Mouse (Mus musculus): ENCODE measurements around the gene Kdm2a. TPM values are rescaled to one million over a fixed set of nuclear protein-coding genes. Genes with fewer than 3 reads are reported as not detected.

The Kdm2a gene
- polyA plus RNA-seq, 1 experiment from 2014 or later = 69.6 TPM

DNA sequence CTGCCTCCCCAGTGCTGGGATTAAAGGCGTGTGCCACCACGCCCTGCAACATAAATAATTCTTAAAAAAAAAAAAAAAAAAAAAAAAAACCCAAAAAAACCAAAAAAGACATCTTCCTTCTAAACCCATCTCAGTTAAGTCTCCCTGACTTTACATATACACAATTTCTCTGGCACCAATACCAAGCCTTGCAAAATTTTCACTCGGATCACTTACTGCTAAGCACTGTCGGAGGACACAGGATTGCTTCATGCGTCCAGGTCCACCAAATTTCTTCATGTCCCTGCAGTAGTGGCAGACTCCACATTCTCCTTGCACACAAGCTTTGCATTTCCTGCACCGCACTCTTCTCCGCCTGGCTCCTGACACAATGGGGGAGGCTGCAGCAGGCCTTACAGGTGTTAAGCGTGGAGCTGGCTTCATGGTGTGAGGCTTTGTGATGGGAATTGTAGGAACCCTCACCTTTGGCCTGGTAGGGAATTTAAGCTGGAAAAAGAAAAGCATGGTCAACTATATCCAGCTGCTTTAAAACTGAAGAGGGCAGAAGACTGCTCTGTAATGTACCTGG lies 69.3 kb downstream of the Kdm2a start:
- Histone ChIP-seq H3K4me3 (ENCODE audit: low read length) (no peak overlapping the region), H3K9ac (ENCODE audit: low read depth, low read length) (no peak overlapping the region), H3K4me2 (replicated peaks; ENCODE audit: low read depth, low read length) (no peak overlapping the region), H3K27ac (ENCODE audit: low read depth, low read length) (no peak overlapping the region), H3K27me3 (ENCODE audit: control insufficient read depth, insufficient read depth, low read length) (no peaks in the 10 kb centered on the region), H3K36me3 (ENCODE audit: control insufficient read depth, insufficient read depth, low read length) (peaks cover 74% of the 10 kb centered on the region), H3K9me3 (ENCODE audit: control insufficient read depth, low read length) (no peaks in the 10 kb centered on the region), H3K4me1 (ENCODE audit: control insufficient read depth, insufficient read depth, low read length) (peaks cover 17% of the 10 kb centered on the region)
- ATAC-seq (ENCODE audit: low FRiP score, low TSS enrichment) = no peak
- 92% methylated on average over 8 of the region's 8 CpGs for WGBS

GRCm38 (mm10) chr19:4326881-4327280 lies 71.2 kb downstream of the Kdm2a start:
- no peak overlapping the region for H3K4me2 ChIP-seq (replicated peaks; ENCODE audit: low read depth, low read length)
- 97% methylated on average over 1 of the region's 1 CpGs for WGBS

GRCm38 (mm10) chr19:4326106-4326505 lies 72.0 kb downstream of the Kdm2a start:
- Histone ChIP-seq H3K4me1 (ENCODE audit: control insufficient read depth, insufficient read depth, low read length) (peaks cover 1% of the 10 kb centered on the region; the same call in 1 of the 2 replicates), H3K27ac (ENCODE audit: low read depth, low read length) (no peak overlapping the region), H3K36me3 (ENCODE audit: control insufficient read depth, insufficient read depth, low read length) (peaks cover 96% of the 10 kb centered on the region), H3K27me3 (ENCODE audit: control insufficient read depth, insufficient read depth, low read length) (no peaks in the 10 kb centered on the region), H3K9ac (ENCODE audit: low read depth, low read length) (no peak overlapping the region), H3K4me3 (ENCODE audit: low read length) (no peak overlapping the region), H3K4me2 (replicated peaks; ENCODE audit: low read depth, low read length) (no peak overlapping the region), H3K9me3 (ENCODE audit: control insufficient read depth, low read length) (no peaks in the 10 kb centered on the region)
- no peak for ATAC-seq (ENCODE audit: low FRiP score, low TSS enrichment)
- WGBS = 90% methylated on average over 3 of the region's 3 CpGs

More at GRCm38 (mm10) chr19:4326881-4327280, 71.2 kb downstream of the Kdm2a start:
- ATAC-seq (ENCODE audit: low FRiP score, low TSS enrichment) = no peak
- Histone ChIP-seq H3K9ac (ENCODE audit: low read depth, low read length) (no peak overlapping the region), H3K27me3 (ENCODE audit: control insufficient read depth, insufficient read depth, low read length) (no peaks in the 10 kb centered on the region), H3K4me3 (ENCODE audit: low read length) (no peak overlapping the region), H3K4me1 (ENCODE audit: control insufficient read depth, insufficient read depth, low read length) (peaks cover 9% of the 10 kb centered on the region), H3K9me3 (ENCODE audit: control insufficient read depth, low read length) (no peaks in the 10 kb centered on the region), H3K36me3 (ENCODE audit: control insufficient read depth, insufficient read depth, low read length) (peaks cover 92% of the 10 kb centered on the region), H3K27ac (ENCODE audit: low read depth, low read length) (no peak overlapping the region)

DNA sequence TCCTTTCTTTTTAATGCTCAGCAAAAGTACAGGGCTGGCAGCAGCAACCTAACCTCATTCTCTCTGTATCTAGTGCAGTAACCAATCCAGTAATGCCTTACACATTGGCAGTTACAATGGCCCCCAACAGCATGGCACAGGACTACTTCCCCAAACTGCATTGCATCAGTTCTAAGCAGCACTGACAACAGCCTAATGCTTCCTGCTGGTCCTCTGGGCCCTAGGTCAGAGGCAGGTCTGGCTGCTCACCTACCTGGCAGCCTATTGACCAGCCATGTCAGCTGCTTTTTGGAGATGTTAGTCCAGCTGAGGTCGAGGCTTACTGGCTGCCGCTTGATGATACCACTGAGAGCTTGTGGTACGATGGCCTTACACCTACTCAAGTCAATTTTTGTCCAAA lies 76.0 kb downstream of the Kdm2a start:
- Histone ChIP-seq H3K27ac (ENCODE audit: low read depth, low read length) (no peak overlapping the region), H3K4me3 (ENCODE audit: low read length) (no peak overlapping the region), H3K4me2 (replicated peaks; ENCODE audit: low read depth, low read length) (no peak overlapping the region), H3K9ac (ENCODE audit: low read depth, low read length) (no peak overlapping the region), H3K9me3 (ENCODE audit: control insufficient read depth, low read length) (no peaks in the 10 kb centered on the region), H3K4me1 (ENCODE audit: control insufficient read depth, insufficient read depth, low read length) (no peaks in the 10 kb centered on the region), H3K36me3 (ENCODE audit: control insufficient read depth, insufficient read depth, low read length) (peaks cover 97% of the 10 kb centered on the region), H3K27me3 (ENCODE audit: control insufficient read depth, insufficient read depth, low read length) (no peaks in the 10 kb centered on the region)
- no peak for ATAC-seq (ENCODE audit: low FRiP score, low TSS enrichment)
- WGBS = 94% methylated on average over 3 of the region's 3 CpGs

DNA sequence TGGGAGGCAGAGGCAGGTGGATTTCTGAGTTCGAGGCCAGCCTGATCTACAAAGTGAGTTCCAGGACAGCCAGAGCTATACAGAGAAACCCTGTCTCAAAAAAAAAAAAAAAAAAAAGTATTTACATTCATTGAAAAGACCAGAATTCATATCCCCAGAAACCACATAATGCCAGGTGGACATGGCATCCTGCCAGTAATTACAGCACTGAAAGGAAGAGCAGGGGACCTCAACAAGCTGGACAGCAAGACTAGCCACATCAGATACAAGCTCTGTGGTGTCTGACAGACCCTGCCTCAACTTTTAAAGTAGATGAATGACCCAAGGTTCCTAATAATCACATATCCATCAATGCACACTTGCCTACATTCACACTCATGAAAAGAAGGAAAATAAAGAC lies 76.5 kb downstream of the Kdm2a start:
- no peak for ATAC-seq (ENCODE audit: low FRiP score, low TSS enrichment)
- 100% methylated on average over 1 of the region's 1 CpGs for WGBS
- no peaks in the 10 kb centered on the region for H3K9me3 ChIP-seq (ENCODE audit: control insufficient read depth, low read length)
- H3K27ac ChIP-seq (ENCODE audit: low read depth, low read length) = no peak overlapping the region
- no peak overlapping the region for H3K4me3 ChIP-seq (ENCODE audit: low read length)
- H3K4me1 ChIP-seq (ENCODE audit: control insufficient read depth, insufficient read depth, low read length) = no peaks in the 10 kb centered on the region
- no peak overlapping the region for H3K4me2 ChIP-seq (replicated peaks; ENCODE audit: low read depth, low read length)
- no peak overlapping the region for H3K9ac ChIP-seq (ENCODE audit: low read depth, low read length)
- H3K27me3 ChIP-seq (ENCODE audit: control insufficient read depth, insufficient read depth, low read length) = no peaks in the 10 kb centered on the region
- peaks cover 95% of the 10 kb centered on the region for H3K36me3 ChIP-seq (ENCODE audit: control insufficient read depth, insufficient read depth, low read length)

GRCm38 (mm10) chr19:4319272-4319671 lies 78.8 kb downstream of the Kdm2a start:
- 75% methylated on average over 4 of the region's 4 CpGs for WGBS
- Histone ChIP-seq H3K9me3 (ENCODE audit: control insufficient read depth, low read length) (no peaks in the 10 kb centered on the region), H3K27me3 (ENCODE audit: control insufficient read depth, insufficient read depth, low read length) (no peaks in the 10 kb centered on the region), H3K27ac (ENCODE audit: low read depth, low read length) (no peak overlapping the region), H3K36me3 (ENCODE audit: control insufficient read depth, insufficient read depth, low read length) (peaks cover 83% of the 10 kb centered on the region), H3K4me1 (ENCODE audit: control insufficient read depth, insufficient read depth, low read length) (no peaks in the 10 kb centered on the region), H3K4me3 (ENCODE audit: low read length) (no peak overlapping the region), H3K9ac (ENCODE audit: low read depth, low read length) (no peak overlapping the region), H3K4me2 (replicated peaks; ENCODE audit: low read depth, low read length) (no peak overlapping the region)
- no peak for ATAC-seq (ENCODE audit: low FRiP score, low TSS enrichment)

DNA sequence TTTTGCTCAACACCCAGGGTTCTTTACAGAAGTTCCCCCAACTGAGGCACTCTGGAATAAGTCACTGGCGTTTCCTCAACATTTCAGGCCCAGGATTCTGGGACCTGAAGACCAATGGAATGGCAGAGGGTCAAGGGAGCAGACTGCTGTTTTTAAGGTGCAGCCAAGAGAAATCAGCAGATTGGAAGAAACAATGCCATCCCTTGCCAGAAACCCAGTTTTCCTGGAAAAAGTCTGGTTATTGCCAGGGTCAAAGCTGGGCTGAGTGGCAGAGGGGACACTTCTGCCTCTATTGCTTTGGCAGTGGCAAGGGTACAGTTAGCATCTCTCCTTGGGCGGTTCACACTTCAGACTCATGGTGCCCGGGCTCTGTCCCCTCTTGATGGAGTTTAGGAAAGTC lies 80.9 kb downstream of the Kdm2a start:
- Histone ChIP-seq H3K4me1 (ENCODE audit: control insufficient read depth, insufficient read depth, low read length) (no peaks in the 10 kb centered on the region), H3K9me3 (ENCODE audit: control insufficient read depth, low read length) (no peaks in the 10 kb centered on the region), H3K36me3 (ENCODE audit: control insufficient read depth, insufficient read depth, low read length) (peaks cover 63% of the 10 kb centered on the region), H3K9ac (ENCODE audit: low read depth, low read length) (no peak overlapping the region), H3K27me3 (ENCODE audit: control insufficient read depth, insufficient read depth, low read length) (no peaks in the 10 kb centered on the region), H3K4me3 (ENCODE audit: low read length) (no peak overlapping the region), H3K27ac (ENCODE audit: low read depth, low read length) (no peak overlapping the region), H3K4me2 (replicated peaks; ENCODE audit: low read depth, low read length) (no peak overlapping the region)
- 93% methylated on average over 3 of the region's 3 CpGs for WGBS
- no peak for ATAC-seq (ENCODE audit: low FRiP score, low TSS enrichment)

DNA sequence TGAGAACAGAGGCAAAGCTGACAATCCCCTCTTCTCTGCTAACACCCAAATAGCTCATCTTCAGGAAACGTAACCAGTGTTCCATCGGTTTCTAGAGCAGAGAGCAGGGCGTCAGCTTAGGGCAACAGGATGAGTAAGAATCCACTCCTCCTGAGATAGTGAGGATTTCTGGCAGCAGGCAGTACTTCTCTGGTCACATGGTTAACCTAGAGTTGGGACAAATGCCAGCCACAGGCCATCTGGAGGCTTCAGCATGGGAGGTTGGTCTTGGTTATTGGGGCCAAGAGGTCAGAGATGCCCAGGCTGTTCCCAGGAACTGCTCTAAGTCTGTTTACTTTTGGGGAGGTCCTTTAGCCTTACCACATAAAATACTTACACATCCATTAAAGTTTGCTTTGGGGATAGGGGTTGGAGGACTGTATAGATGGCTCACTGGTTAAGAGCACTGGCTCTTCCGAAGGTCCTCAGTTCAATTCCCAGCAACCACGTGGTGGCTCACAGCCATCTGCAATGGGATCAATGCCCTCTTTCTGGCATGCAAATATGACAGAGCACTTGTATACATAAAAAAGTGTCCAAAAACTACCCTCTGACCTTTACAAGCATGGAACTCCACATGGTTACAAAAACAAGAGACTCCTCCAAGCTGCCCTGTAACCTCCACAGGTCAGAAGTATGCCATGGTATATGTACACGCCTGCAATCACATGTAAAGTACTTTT lies 82.7 kb downstream of the Kdm2a start:
- Histone ChIP-seq H3K27ac (ENCODE audit: low read depth, low read length) (no peak overlapping the region), H3K4me1 (ENCODE audit: control insufficient read depth, insufficient read depth, low read length) (no peaks in the 10 kb centered on the region), H3K4me2 (replicated peaks; ENCODE audit: low read depth, low read length) (no peak overlapping the region), H3K4me3 (ENCODE audit: low read length) (no peak overlapping the region), H3K9me3 (ENCODE audit: control insufficient read depth, low read length) (no peaks in the 10 kb centered on the region), H3K9ac (ENCODE audit: low read depth, low read length) (no peak overlapping the region), H3K36me3 (ENCODE audit: control insufficient read depth, insufficient read depth, low read length) (peaks cover 46% of the 10 kb centered on the region), H3K27me3 (ENCODE audit: control insufficient read depth, insufficient read depth, low read length) (no peaks in the 10 kb centered on the region)
- ATAC-seq (ENCODE audit: low FRiP score, low TSS enrichment) = no peak
- 67% methylated on average over 6 of the region's 6 CpGs for WGBS

GRCm38 (mm10) chr19:4309776-4310185 lies 88.3 kb downstream of the Kdm2a start:
- H3K4me1 ChIP-seq (ENCODE audit: control insufficient read depth, insufficient read depth, low read length) = peaks cover 5% of the 10 kb centered on the region
- H3K9me3 ChIP-seq (ENCODE audit: control insufficient read depth, low read length) = no peaks in the 10 kb centered on the region
- no peak overlapping the region for H3K9ac ChIP-seq (ENCODE audit: low read depth, low read length)
- no peak overlapping the region for H3K4me3 ChIP-seq (ENCODE audit: low read length)
- H3K27me3 ChIP-seq (ENCODE audit: control insufficient read depth, insufficient read depth, low read length) = no peaks in the 10 kb centered on the region
- no peak overlapping the region for H3K4me2 ChIP-seq (replicated peaks; ENCODE audit: low read depth, low read length)
- ATAC-seq (ENCODE audit: low FRiP score, low TSS enrichment) = peak; percentile 30; the same call in 1 of the 2 replicates
- no peak overlapping the region for H3K27ac ChIP-seq (ENCODE audit: low read depth, low read length)
- H3K36me3 ChIP-seq (ENCODE audit: control insufficient read depth, insufficient read depth, low read length) = no peaks in the 10 kb centered on the region
